Mouse (Mus musculus): ENCODE measurements around the gene G530012D18Rik. TPM values are rescaled to one million over a fixed set of nuclear protein-coding genes. Genes with fewer than 3 reads are reported as not detected.
"Not testable (repeated sequence)": the region's sequence is repeated elsewhere in the genome, so short reads cannot be mapped to it uniquely, and the experiment has no call there.

Gene G530012D18Rik
- 4.9 TPM in 1 of 2 replicates, not detected in the other for total RNA-seq (2017)

DNA sequence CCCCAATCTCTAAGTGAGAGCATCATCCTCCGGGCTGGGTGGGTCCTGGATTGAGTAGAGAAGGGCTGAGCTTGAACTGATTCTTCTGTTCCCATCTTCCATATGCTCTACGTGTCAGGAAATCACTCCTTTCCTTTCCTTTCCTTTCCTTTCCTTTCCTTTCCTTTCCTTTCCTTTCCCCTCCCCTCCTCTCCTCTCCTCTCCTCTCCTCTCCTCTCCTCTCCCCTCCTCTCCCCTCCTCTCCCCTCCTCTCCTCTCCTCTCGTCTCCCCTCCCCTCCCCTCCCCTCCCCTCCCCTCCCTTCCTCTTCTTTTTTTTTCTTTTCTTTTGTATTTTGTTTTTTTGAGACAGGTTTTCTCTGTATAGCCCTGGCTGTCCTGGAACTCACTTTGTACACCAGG, at the start of gene G530012D18Rik:
TSS of gene G530012D18Rik (plus strand) at position 301 of the 400 bp plus-strand sequence.
- not testable (repeated sequence) for ATAC-seq (replicated peaks; ENCODE audit: low read depth, poor library complexity, severe bottlenecking)

DNA sequence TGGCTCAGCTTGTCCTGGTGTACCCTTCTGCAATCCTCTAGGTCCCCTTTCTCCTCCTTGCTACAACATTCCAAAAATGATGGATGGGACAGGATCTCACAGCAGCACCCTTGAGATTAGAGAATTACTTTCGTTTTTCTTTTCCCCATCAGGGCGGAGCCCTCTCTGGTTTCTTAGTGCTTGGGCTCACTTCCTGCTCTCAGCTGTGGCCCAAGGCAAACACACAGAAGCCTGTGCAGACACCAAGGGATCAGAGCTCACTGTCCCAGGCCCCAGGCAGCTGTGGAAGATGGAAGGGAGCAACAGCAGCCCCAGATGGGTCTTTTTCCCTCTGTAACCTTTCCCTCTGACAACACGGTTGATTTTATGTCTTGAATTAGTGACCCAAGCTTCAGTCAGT, 49.1 kb upstream of the G530012D18Rik start:
- ATAC-seq (replicated peaks; ENCODE audit: low read depth, poor library complexity, severe bottlenecking) = not testable (repeated sequence)

DNA sequence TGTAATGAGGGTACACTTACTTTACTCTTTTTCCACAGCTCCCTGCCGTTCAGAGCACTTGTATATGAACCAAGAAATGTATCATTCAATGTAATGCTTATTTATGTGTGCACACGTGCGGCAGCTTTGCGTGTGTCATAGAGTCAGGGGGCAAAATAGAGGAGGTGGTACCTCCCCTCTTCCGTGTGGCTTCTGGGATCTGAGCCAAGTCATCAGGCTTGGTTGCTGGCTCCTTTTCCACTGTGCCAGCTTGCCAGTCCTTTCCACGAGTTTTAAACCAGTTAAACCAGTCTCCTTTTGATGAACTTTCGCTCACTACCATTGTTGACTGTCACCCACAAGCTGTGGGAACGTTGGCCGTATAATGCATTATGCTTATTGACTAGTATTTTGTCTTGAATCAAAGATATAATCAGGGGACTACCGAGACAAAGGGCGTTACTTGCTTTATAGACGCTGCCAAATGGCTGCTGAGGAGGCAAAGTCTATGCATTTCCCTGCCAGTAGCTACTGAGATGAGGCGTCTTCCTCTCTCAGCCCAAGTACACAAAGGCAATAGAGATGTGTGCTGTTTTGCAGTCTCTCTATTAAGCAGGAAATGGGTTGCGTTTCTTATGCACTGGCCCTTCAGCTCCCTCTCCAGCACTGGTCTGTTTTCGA, 46.9 kb upstream of the G530012D18Rik start:
- ATAC-seq (replicated peaks; ENCODE audit: low read depth, poor library complexity, severe bottlenecking) = not testable (repeated sequence)

DNA sequence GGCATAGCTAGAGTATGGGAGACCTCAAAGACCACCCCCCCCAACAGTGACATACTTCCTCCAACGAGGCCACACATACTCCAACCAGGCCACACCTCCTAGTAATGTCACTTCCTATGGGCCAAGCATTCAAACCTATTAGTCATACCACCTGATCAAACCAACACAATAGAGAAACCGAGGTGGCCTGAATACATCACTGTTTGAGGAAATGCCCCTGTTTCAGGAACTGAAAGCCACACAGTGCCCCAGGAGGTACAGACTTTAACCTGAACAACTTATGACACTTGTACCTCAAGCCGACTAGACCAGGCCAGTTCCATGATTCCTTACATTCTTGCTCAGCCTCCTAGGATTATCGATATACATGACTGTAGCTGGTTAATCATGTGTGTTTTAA, 31.7 kb upstream of the G530012D18Rik start:
- not testable (repeated sequence) for ATAC-seq (replicated peaks; ENCODE audit: low read depth, poor library complexity, severe bottlenecking)

DNA sequence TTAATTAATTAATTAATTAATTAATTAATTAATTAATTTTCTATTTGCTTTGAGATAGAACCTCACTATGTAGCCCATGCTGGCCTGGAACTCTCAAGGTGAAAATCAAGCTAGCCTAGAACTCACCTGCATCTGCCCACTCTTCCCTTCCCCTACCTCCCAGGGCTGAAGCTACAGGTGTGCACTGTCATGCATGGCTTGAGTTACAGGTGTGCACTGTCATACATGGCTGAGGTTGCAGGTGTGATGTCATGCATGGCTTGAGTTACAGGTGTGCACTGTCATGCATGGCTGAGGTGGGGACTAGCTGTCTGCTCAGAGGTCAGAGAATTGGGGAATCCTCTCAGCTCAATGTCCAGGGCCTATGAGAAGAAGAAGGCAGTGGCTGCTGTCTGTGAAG, 29.0 kb upstream of the G530012D18Rik start:
- not testable (repeated sequence) for ATAC-seq (replicated peaks; ENCODE audit: low read depth, poor library complexity, severe bottlenecking)

DNA sequence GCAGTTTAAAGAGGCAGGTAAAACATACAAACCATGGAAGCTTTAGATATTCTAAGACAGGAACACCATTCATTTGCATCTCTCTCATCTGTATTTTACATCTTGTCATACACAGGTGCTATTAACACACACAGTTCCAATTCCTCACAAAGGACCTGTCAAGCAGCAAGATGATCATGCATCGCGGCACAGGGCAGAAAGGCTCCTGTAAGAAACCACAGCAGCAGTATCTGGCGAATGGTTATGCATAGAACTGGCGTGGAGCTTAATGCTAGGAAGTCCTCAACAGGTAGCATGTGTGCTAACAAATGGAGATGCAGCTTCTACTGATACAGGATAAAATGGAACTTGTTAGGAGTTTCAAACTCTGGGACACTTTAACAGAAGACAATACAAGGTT, 20.2 kb upstream of the G530012D18Rik start:
- not testable (repeated sequence) for ATAC-seq (replicated peaks; ENCODE audit: low read depth, poor library complexity, severe bottlenecking)

DNA sequence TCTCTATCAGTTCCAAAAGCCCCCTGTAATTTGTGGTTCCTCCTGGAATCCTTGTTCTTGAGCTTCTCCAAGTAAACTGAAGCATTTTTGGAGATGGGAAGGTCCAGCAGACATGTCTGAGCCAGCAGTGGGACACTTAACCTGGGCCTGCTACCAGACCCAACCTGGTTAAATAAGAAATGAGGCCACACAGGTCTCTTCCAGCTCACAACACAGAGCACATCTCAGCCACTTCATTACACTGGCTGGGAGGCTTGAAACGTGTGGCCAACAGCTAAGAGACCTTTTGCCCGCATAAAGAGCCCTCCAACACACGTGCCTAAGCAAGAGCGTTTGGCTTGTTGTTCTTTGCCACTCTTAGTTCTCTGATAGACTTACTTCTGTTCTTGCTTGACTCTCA, 1.9 kb upstream of the G530012D18Rik start:
- not testable (repeated sequence) for ATAC-seq (replicated peaks; ENCODE audit: low read depth, poor library complexity, severe bottlenecking)

DNA sequence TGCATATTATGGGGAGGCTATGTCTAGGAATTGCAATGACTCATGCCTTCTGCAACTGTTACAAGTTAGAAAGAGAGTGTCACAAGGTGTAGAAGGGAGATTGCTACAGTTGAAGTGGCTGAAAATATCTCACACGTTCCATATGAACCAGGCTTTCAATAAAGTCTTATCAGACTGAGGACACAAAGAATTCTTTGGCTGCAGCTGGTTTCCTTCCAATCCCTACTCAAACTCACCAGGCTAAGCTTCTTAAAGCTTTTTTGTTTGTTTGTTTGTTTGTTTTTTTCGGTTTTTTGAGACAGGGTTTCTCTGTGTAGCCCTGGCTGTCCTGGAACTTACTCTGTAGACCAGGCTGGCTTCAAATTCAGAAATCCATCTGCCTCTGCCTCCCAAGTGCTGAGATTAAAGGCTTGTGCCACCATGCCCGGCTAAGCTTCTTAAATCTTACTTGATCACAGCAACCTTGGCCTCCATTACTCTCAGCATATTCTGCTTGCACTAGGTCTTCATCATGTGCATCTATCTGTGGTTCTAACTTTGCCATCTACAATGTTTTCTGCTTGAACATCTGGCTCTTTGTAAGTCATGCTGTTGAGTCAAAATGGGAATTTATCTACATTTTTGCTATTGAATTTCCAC, 3.0 kb downstream of the G530012D18Rik start:
- not testable (repeated sequence) for ATAC-seq (replicated peaks; ENCODE audit: low read depth, poor library complexity, severe bottlenecking)

DNA sequence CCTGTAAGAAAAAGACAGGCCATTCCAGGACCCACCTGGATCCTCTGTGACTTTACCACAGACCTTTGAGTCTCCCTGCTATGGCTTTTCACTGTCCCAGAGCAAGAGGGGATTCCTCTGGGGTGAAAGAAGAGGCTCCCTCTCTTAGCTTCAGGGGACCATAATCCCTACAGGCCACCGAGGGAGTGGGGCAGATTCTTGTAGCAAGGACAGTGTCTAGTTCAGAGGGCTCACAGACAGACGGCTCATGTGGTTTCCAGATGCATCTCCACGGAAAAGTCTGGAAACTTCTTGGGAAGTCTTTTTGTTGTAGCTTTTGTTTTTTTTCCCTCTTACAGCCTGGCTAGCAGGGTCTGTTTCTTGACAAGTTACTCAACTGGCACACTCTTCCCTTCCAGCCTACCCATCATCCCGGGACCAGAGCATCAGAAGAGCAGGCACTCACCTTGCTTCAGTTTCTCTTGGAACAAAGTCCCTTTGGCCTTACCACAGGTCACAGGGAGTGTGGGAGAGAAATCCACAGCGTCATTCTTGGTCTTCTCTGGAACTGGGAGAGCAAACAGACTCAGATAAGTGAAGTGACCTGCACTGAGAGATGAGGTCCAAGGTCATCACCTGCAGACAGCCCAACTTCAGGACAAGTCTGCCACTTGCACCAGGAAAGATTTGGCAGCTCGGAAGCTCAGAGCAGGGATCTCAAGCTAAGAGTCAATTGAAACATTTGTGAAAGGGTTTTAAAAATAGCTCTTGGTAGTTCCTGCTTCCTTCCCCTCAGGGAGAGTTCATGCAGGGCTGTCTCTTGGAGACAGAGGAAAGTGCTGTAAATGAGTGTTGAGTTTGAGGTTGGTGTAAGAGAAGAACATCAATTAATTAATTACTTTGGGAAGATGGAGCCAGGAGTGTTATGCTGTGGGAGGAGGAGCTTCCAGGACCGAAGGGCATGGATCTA, 4.0 kb downstream of the G530012D18Rik start:
- not testable (repeated sequence) for ATAC-seq (replicated peaks; ENCODE audit: low read depth, poor library complexity, severe bottlenecking)

DNA sequence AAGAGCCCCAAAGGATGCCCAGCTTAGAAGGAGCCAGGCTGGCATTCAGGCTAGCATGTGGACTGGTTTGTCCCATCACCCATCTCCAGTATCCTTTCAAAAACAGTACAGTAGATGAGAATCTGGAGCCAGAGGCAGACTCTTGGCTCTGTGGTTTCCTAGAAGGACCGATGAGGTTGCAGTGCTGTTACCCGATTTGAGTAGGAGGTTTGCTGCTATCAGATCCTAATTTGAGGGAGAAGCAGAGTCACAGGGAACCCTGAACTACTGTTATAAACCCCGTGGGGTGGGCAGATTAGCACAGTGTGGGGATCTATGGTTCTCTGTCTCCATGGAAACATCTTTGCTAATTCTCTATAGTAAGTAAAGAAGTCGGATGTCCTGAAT, 4.7 kb downstream of the G530012D18Rik start:
- peak; percentile 15; the same call in 1 of the 2 replicates for ATAC-seq (replicated peaks; ENCODE audit: low read depth, poor library complexity, severe bottlenecking)

DNA sequence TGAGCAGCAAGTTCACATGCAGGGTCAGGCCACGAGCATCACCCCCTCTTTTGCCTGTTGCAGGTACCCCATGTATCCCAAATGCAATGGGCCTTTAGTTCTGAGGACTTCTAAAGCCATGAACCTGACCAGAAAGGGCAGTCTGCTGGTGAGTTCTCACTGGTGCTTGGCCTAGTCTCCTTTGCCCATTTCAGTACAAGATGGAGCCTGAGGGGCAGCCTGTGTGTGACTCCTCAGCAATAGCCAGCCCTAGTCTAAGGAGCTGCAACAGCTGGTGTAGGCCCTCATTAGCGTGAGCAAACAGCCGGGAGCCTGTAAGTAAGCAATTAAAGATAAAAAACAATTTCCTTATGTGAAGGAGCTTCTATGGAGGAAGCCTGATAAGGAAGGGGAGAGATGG, 5.1 kb downstream of the G530012D18Rik start:
- ATAC-seq (replicated peaks; ENCODE audit: low read depth, poor library complexity, severe bottlenecking) = not testable (repeated sequence)

DNA sequence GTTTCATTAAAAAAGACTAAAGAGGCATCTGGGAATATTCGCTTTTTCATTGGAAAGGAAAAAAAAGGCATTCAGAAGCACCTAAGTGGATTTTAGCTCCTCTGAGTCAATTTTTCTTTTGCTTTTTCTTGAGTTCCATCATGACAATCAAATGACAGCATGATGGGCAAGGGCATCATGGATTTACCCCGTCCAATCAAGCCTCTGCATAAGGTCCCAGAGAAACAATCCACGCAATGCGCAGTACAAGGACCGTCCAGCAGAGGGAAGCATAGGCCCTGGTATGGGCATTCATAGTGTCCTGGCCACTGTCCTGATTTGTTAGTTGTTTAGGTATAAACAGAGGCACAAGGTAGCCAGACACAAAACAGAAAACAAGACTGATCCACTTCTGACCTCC, 6.0 kb downstream of the G530012D18Rik start:
- not testable (repeated sequence) for ATAC-seq (replicated peaks; ENCODE audit: low read depth, poor library complexity, severe bottlenecking)

DNA sequence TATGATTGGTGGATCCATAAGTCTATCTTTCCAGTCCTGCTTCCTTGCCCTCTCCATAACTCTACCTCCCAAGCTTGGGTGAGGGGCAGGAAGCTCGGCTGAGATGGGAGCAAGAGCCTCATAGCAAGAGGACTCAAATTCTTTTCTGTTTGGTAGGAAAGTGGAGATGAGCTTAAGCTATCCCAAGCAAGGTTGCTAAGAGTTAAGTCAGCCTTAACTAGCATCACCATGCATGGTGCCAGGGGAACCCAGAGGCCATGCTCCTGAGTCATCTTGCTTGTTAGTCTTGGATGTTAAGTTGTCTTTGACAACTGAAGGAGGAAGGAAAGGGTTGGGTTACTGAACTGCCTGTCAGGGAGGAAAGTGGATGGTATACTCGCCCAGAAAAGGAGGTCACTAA, 13.2 kb downstream of the G530012D18Rik start:
- ATAC-seq (replicated peaks; ENCODE audit: low read depth, poor library complexity, severe bottlenecking) = not testable (repeated sequence)

DNA sequence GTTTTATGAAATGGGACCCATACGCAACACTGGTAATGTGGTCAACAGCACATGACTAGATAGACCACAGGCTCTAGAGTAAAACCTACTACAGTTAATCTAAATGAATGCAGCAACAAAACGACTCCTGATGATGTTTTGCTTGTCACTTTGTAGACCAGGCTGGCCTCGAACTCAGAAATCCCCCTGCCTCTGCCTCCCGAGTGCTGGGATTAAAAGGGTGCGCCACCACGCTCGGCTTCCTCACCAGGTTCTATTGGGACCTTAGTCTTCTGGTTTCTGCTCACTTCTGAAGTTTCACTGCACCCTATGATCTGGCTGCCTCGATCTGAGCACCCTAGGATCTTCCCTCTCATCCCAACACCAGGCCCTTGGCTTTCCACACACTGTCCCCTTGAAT, 17.1 kb downstream of the G530012D18Rik start:
- not testable (repeated sequence) for ATAC-seq (replicated peaks; ENCODE audit: low read depth, poor library complexity, severe bottlenecking)

DNA sequence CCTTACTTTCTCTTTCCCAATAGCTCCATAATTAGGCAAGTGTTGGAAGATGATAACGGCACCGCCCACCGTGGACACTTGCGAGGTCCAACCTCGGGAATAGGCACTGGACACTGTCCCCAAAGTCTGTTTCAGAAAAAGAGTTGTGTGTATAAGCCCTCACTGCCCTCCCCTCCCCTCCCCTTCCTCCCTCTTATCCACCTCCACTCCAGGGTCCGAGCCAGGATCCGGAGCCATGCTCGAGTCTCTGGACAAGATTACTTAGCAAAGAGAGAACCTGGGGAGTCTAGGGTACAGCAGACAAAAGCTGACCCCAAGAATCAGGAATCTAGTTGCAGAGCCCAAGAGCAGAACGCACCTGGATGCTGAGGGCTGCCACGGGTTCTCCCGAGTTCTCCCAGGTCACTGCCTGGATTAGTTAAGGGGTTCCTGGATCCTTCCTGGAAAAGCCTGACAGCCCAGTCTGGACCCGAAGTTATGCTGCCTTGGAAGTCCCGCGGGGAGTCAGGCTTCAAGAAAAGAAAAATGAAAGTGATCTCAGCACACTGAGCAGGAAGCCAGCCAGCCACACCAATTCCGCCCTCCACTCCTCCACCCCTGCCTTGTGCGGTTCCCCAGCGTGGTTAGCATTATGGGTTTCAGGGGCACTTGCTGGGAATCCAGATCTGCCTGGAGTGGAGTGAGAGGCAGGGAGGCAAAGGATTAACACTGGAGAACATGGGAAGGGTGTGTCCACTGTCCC, 23.0 kb downstream of the G530012D18Rik start, which contains the start of gene Sp110:
TSS of gene Sp110 (minus strand) at position 547 of the 742 bp plus-strand sequence.
- ATAC-seq (replicated peaks; ENCODE audit: low read depth, poor library complexity, severe bottlenecking) = peak; percentile 66; the same call in 1 of the 2 replicates

DNA sequence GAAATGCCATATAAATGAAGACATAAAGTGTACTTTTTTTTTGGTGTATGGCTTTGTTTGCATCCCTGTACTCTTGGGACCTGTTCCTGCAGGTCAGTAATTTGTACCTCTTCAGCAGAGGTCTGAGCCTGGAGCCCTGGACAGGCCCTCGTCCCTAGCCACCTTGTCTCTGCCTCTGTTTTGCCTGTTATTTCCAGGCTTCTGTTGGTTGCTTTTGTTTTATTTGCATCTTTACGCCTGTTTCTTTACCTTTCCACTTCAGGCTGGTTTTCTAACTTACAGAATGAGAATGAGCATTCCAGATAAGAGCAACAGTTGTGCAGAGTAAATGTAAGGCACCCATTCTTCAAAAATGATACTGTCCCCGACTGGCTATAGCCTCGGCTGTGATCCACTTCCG, 24.6 kb downstream of the G530012D18Rik start, which contains the start of gene Sp140:
TSS of gene Sp140 (plus strand) at position 301 of the 400 bp plus-strand sequence.
- not testable (repeated sequence) for ATAC-seq (replicated peaks; ENCODE audit: low read depth, poor library complexity, severe bottlenecking)

DNA sequence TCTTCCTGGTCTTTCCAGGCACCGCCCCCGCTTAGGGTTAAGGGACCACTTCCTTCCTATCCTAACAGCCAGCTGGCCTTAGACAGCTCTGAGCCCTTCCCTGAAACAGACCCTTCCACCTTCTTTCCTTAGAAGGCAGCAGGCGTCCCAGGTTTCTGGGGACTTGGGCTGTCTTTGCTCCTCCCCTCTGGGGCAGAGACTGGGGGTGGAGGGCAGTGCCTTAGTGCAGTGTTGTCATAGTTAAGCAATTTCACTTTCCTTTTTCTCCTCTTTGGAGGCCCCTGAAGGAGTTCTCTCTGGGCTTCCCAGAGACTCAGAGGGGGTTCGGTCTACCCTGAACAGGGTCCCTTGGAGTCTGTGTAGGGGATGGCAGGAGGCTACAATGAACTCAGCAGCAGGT, 25.3 kb downstream of the G530012D18Rik start:
- ATAC-seq (replicated peaks; ENCODE audit: low read depth, poor library complexity, severe bottlenecking) = 0 out of 2 replicates have a peak, but pooled peaks have one; percentile 47

DNA sequence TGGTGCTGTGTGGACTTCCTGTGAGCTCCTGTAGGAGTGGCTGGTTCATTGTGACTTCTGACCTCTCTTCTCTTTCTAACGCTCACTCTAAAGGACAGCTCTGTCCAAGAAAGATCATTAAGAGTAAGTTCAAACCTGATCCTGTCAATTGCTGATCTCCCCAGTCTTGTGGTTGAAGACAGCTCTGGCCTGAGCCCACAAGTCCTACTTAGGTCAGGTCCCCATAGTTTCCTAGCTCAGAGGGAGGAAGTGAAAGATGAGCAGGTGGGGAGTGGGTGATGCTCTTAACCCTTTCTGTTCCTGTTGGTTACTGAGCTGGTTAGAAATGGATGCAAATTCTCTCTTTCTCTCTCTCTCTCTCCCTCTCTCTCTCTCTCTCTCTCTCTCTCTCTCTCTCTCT, 28.9 kb downstream of the G530012D18Rik start:
- ATAC-seq (replicated peaks; ENCODE audit: low read depth, poor library complexity, severe bottlenecking) = not testable (repeated sequence)

DNA sequence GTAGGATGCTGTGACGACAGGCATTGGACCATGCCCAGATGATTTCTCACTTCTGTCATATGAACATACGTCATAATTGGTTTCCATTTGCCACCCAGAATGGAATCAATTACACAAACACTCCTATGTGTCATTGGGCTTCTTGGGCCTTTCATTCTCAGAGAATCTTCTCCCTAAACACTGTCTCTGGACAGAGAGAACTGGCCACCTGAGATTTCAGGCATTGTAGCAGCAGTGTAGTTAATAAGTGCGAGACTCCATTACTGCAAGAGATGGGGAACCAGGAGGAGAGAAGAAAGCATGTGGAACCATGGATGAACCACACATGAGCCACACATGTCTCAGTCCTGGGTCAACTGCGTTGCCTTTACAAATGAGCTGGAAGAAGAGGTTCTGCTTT, 32.9 kb downstream of the G530012D18Rik start:
- ATAC-seq (replicated peaks; ENCODE audit: low read depth, poor library complexity, severe bottlenecking) = not testable (repeated sequence)

Data from common myeloid progenitor, adult 5-6 weeks (primary cell).